Mouse (Mus musculus): Measurements from ENCODE around the gene Aadat.
"Not testable (repeated sequence)": the region's sequence is repeated elsewhere in the genome, so short reads cannot be mapped to it uniquely, and the experiment has no call there.

Aadat gene

DNA sequence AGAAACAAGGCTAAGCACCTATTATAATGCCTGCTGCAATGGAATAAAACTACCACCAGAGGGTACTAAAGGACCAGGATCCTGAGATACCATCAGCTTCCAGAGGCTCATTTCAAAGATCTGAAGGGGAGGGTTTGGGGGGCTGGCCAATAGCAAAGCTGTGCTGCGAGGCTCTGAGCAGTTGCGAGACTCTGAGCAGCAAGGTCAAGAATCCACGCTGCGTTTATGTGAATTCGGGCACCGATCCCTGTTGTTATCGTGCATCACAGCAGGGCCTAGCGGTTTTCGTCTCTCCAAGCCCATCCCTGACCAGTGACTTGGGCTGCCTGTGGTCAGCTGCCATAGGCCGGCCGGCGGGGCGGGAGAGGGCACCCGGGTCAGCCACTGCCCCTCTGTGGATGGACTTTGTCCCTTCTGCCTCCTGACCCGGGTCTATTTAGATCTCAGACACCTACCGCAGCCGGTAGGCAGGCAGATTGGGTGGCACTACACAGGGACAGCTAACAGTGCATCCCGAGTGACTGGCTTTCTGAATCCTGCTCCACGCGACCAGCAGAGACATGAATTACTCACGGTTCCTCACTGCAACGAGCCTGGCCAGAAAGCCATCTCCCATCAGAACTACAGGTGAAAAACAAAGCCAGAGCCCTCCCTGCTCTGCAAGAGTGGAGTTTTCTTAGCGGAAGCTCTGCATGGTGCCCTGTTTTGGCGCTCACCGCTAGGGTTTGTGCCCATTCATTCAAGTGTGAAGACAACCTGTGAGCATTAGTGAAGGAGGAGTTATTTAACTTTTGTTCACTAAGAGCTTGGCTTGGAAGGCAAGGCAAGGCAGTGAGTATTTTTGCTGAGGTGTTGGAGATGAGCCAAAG is at the start of gene Aadat:
Aadat (plus strand) TSS at position 280 of the 869 bp plus-strand sequence.
- DNase-seq (ENCODE audit: low spot score) = peak; percentile 92

GRCm38 (mm10) chr8:60466686-60467335 is 38.9 kb upstream of the Aadat start:
- DNase-seq (ENCODE audit: low spot score) = peak; percentile 85

- DNase-seq (ENCODE audit: low spot score) = no peak
These were observed 15.6 kb upstream of the Aadat start for GRCm38 (mm10) chr8:60490147-60490546.

DNA sequence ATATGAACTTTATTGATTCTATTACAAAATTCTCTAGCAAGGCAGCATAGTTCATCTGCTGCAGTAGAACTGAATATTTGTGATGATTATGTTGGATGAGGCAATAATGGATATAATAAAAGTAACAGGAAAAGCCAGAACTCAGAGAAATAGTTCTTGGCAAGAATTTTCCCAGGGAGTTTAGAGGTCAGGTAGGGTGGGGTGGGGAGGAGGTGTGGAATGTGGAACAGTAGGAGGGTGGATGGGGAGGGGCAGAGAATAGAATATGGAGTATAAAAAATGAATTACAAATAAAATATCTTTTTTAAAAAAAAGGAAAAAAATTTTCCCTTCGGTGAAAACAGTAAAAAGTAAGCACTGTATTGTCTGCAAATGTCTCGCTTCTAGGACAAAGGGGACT is 13.9 kb upstream of the Aadat start:
- no peak for DNase-seq (ENCODE audit: low spot score)

DNA sequence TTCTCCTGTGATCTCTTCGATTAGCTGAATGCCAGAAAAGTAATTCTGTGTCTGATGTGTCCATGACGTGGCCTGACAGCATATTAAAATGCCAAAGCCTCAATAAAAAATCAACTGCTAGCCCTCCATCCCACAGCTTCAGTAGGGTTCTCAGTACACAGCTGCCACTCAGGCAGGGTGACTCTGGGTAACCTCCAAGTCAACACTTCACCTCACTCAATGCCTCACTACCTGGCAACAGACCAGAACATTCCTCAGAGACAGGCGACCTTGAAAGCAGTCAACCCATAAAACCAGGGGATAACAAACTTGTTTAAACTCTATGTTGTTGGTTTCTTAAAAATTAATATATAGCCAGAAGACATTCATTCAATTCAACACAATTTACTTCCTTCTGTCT is 13.3 kb upstream of the Aadat start:
- DNase-seq (ENCODE audit: low spot score) = no peak

GRCm38 (mm10) chr8:60494606-60495005 is 11.1 kb upstream of the Aadat start:
- DNase-seq (ENCODE audit: low spot score) = no peak

DNA sequence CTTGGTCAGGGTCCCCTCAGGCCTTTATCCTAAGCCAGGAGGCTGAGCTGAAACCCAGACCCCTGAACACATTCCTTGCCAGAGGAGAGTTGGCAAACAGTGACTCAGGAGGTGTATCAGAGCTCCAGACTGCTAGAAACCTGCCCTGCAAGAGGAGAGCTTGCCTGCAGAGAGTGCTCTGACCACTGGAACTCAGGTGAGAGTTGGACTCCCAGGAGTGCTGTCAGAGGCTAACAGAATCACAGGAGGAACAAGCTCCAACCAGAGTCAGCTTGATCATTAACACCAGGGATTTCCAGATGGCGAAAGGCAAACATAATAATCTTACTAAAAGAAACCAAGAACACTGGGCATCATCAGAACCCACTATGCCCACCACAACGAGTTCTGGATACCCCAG is 10.7 kb upstream of the Aadat start:
- not testable (repeated sequence) for DNase-seq (ENCODE audit: low spot score)

GRCm38 (mm10) chr8:60503098-60503497 is 2.6 kb upstream of the Aadat start, which contains the start of gene Gm10283:
Gm10283 (minus strand) TSS chr8:60503198.
- no peak for DNase-seq (ENCODE audit: low spot score)

DNA sequence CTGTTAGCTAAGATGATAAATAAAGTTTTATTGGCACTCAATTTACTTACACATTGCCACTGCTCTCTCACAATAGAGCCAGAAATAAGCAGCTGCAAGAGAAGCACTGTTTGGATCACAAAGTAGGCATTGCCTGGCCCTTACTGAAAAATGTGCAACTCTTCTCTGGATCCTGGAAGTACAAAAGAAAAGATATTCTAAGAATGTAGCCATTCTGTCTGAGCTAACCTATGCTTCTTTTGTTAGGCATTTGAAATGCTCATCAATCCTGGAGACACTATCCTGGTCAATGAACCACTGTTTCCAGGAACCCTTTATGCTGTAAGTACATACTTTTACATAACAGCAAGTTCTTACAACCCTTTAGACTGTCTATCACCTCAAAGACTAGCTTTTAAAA is 12.6 kb downstream of the Aadat start:
- DNase-seq (ENCODE audit: low spot score) = no peak

- peak; percentile 8 for DNase-seq (ENCODE audit: low spot score)
These were observed 29.2 kb downstream of the Aadat start for GRCm38 (mm10) chr8:60534945-60535344.

- no peak for DNase-seq (ENCODE audit: low spot score)
These were observed 61.1 kb downstream of the Aadat start for GRCm38 (mm10) chr8:60566783-60567182.

DNA sequence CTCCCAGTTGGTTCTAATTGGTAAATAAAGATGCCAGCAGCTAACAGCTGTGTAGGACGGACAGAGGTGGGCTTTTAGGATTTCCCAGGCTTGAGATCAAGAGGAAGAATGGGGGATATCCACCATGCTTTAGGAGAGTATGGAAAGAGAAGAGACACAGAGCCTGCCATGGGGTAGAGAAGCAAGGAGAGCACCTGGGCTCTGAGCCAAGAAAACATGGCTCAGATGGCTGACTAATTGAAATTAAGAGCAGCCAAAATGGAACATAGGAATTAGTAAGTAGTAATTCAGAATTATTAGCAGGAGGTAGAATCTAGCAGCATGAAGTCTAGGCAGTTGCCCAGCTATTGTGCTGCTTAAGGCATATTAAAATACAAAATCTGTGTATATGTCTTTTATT is 71.5 kb downstream of the Aadat start:
- no peak for DNase-seq (ENCODE audit: low spot score)

GRCm38 (mm10) chr8:60583369-60583768 is 77.6 kb downstream of the Aadat start:
- DNase-seq (ENCODE audit: low spot score) = no peak

DNA sequence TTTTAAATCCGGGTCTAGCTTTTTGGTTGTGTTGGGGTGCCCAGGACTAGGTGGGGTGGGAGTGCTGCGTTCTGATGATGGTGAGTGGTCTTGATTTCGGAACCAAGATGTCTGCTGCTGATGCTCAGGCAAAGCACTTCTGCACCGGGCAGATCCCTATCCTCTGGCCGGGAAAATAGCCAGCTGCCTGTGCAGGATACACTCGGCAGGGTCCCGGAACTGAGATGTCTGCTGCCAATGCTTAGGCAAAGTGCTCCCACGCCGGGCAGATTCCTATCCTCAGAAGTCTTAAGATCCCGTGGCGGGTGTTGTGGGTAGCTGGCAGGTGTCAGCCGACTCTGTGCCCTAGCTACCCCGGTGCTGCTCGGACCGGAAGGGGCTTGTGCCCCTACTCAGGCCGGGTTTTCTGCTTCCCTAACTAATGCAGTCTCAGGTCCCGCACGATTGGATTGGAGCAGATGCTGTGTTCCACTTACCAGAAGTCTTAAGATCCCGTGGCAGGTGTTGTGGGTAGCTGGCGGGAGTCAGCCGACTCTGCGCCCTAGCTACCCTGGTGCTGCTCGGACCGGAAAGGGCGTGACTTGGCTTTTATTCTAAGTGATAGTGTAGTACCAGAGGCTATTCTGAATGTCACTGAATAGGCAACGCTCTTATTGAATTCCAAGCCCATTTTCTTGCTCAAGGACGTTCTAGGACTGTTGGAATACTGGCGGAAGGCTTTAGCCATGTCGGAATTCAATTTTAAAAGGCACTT is 85.8 kb downstream of the Aadat start:
- not testable (repeated sequence) for DNase-seq (ENCODE audit: low spot score)

DNA sequence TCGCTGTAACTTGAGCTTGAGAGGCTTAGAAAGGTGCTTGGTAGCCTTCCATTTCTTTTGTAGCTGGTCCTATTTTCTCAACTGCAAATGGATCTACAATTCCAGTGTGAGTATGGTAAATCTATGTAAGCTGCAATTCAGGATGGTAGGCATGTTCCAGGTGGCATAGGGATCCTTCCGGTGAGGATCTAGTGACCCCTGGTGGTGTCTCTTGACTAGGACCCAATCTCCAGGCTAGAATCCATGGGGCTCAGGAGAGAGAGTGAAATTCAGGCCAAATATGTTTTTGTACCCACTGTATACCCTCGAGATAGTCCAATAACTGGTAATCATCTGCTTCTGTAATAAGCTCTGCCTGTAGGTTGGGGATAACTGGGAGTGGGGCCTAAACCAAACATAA is 89.0 kb downstream of the Aadat start:
- peak; percentile 45 for DNase-seq (ENCODE audit: low spot score)
